Mouse (Mus musculus) lung, embryonic 16.5 days (tissue): ENCODE data around the gene Sec61b. TPM values are rescaled to one million over a fixed set of nuclear protein-coding genes. Genes with fewer than 3 reads are reported as not detected.

Experiments
- ATAC-seq: fragments of 200-750 bp; cut with Nextera tagmentation; 2 replicates; pipeline ENCODE4 v1.8.0; 2017; ENCODE audit warnings: low read depth, mild to moderate bottlenecking, moderate library complexity
- H3K27ac ChIP-seq: fragments of 300-500 bp; sonication (generic); 2 replicates; pipeline ENCODE4 v1.5.1; 2014; ENCODE audit warnings: mild to moderate bottlenecking, control low read depth, low read length
- H3K27me3 ChIP-seq: fragments of 300-500 bp; sonication (generic); 2 replicates; pipeline ENCODE4 v1.6.1; 2014; ENCODE audit warnings: low read depth, low read length, mixed read lengths; ENCODE audit not compliant: control insufficient read depth, insufficient read depth
- H3K36me3 ChIP-seq: fragments of 300-500 bp; sonication (generic); 2 replicates; pipeline ENCODE4 v1.6.1; 2014; ENCODE audit warnings: low read length; ENCODE audit not compliant: control insufficient read depth, insufficient read depth
- H3K4me1 ChIP-seq: fragments of 300-500 bp; sonication (generic); replicated peaks from 2 replicates; pipeline ENCODE4 v1.6.1; 2014; ENCODE audit warnings: low read length, mixed read lengths; ENCODE audit not compliant: control insufficient read depth, insufficient read depth
- H3K4me2 ChIP-seq: fragments of 300-500 bp; sonication (generic); 2 replicates; pipeline ENCODE4 v1.6.1; 2014; ENCODE audit warnings: low read depth, low read length, control low read depth
- H3K4me3 ChIP-seq: fragments of 300-500 bp; sonication (generic); 2 replicates; pipeline ENCODE4 v1.5.1; 2014; ENCODE audit warnings: mild to moderate bottlenecking, low read length, control low read depth
- H3K9ac ChIP-seq: fragments of 300-500 bp; sonication (generic); 2 replicates; pipeline ENCODE4 v1.6.1; 2014; ENCODE audit warnings: low read length, control low read depth
- H3K9me3 ChIP-seq: fragments of 300-500 bp; sonication (generic); 2 replicates; pipeline ENCODE4 v1.6.1; 2016; ENCODE audit warnings: low read length; ENCODE audit not compliant: control insufficient read depth
- WGBS: fragments of 180-500 bp; shearing (Covaris S2); extraction: QIAGEN DNeasy Blood & Tissue Kit; methylation state at CpG from one replicate; pipeline ENCODE4 v1.1.7; 2014; 5-methylcytosine and 5-hydroxymethylcytosine counted together
- polyA plus RNA-seq: library from polyadenylated mRNA; unstranded; fragments of >200 nt; fragmentation: Nextera tagmentation; extraction: Ambion mirVana; gene quantifications from 2 replicates; pipeline ENCODE4 v1.2.1, GENCODE M21; 2015

Gene Sec61b
- polyA plus RNA-seq, 1 experiment from 2014 or later: 404 TPM

DNA sequence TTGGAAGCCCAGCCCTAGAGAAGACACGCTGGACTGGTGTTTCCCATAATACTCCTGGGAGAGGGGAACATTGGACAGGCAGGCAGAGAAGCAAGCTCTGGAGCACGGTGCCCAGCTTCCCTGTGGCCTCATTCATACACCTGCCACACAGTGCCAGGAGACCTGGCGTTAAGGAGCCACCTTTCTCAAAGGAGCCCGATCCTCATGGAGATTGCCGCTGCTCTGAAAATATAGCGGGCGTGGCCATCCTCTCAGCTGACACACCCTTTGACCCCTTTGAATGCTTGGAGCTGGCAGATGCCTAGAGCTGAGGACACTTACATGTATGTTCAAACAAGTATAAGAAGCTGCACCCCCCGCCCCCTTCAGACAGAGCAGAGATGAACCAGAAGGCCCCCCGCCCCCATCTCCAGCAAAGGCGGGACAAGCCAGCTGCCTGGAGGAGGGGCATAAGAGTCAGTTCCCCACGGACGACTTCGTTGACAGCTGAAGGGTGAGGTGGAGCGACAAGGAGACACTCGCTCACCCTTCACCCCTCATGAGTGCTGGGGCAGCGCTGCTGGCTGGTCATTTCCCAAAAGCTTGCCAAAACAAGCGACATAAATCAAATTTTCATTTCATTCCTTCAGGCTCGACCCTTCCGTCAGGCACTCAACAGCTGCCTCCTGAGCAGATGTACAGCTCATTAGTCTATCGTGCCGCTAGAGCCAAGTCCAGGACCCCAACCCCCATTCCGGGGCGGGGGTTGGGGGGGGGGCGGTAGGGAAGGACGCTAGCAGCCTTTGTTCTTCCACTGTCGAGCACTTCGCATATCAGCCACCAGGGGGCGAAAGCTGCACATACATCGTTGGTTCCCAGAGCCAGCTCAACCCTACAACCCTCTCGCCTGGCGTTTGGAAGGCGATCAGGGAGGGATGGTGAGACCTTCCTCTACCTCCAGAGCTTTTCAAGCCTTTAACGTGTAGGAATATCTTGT lies 36.8 kb upstream of the Sec61b start:
- Histone ChIP-seq H3K4me1 (peaks cover 12% of the 10 kb centered on the region), H3K4me2 (peak overlapping the region; percentile 89), H3K9me3 (no peaks in the 10 kb centered on the region), H3K4me3 (peak overlapping the region; percentile 64), H3K27ac (peak overlapping the region; percentile 73; the same call in 1 of the 2 replicates), H3K36me3 (no peaks in the 10 kb centered on the region), H3K9ac (peak overlapping the region; percentile 77), H3K27me3 (no peaks in the 10 kb centered on the region; the same call in 1 of the 2 replicates)
- ATAC-seq: peak; percentile 90
- 1% methylated on average over 33 of the region's 33 CpGs for WGBS

DNA sequence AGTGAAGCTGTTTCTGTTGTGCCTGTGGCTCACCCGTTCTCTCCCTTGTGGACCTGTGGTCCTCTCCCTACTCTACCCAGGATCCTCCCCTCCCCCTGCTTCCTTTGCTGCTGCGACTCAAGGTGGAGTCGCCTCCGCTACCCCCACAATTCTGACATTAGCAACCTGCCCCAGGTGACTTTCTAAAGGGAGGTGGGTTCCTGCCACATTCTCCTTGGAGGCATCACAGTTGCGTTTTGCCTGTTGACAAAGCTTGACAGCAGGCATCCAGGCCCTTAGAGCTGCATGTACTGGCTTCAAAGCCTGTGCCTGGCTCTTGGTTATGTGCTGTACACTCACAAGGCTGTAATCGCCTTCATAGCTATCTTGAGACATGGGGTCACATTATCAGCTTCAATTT lies 35.5 kb upstream of the Sec61b start:
- Histone ChIP-seq H3K9ac (no peak overlapping the region), H3K27me3 (no peaks in the 10 kb centered on the region; the same call in 1 of the 2 replicates), H3K4me1 (peaks cover 12% of the 10 kb centered on the region), H3K4me3 (no peak overlapping the region), H3K9me3 (no peaks in the 10 kb centered on the region), H3K36me3 (no peaks in the 10 kb centered on the region), H3K27ac (no peak overlapping the region), H3K4me2 (no peak overlapping the region)
- 82% methylated on average over 6 of the region's 6 CpGs for WGBS
- ATAC-seq: no peak

DNA sequence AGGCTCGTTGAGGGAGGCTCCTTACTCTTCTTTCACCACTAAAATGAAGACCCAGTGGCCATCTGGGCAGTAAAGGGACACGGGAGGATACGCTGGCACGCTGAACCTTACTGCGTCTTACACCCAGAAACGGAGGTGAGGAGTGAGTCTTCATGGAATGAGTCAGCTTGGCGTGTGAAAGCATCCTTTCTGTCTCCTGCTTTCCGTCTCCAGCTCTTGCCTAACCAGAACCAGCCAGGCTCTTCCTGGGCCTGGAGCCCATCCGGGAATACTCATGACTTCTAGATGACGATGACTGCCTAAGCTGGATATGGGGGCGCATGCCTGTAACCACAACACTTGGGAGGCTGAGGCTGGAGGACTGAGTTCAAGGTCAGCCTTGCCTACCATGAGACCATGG lies 33.5 kb upstream of the Sec61b start:
- 87% methylated on average over 11 of the region's 11 CpGs for WGBS
- no peak for ATAC-seq
- Histone ChIP-seq H3K4me2 (no peak overlapping the region), H3K27me3 (no peaks in the 10 kb centered on the region), H3K4me3 (no peak overlapping the region), H3K4me1 (peaks cover 12% of the 10 kb centered on the region), H3K9me3 (no peaks in the 10 kb centered on the region), H3K27ac (no peak overlapping the region), H3K36me3 (no peaks in the 10 kb centered on the region), H3K9ac (no peak overlapping the region)

DNA sequence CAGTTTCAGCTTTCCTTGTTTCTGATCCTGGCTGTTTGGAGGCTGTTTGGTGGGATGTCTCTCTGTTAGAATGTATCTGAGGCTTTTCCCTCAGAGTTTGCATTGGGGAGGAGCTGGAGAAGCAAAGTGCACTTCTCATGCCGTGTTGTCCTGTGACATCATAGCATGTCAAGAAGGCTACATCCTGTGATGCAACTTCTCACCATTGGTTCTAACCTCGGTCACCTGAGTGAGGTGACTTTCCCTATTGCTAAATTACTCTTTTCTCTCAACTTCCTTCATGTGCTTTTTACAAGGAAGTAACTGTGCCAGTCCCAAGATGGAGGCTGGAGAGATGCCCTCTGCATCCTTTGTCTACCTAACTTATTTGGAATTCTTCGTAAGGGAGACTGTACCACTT lies 25.9 kb upstream of the Sec61b start:
- WGBS: 85% methylated on average over 3 of the region's 3 CpGs
- Histone ChIP-seq H3K27ac (no peak overlapping the region), H3K9me3 (no peaks in the 10 kb centered on the region), H3K9ac (no peak overlapping the region), H3K27me3 (no peaks in the 10 kb centered on the region), H3K4me2 (no peak overlapping the region), H3K4me1 (no peaks in the 10 kb centered on the region), H3K36me3 (no peaks in the 10 kb centered on the region), H3K4me3 (no peak overlapping the region)
- ATAC-seq: no peak

DNA sequence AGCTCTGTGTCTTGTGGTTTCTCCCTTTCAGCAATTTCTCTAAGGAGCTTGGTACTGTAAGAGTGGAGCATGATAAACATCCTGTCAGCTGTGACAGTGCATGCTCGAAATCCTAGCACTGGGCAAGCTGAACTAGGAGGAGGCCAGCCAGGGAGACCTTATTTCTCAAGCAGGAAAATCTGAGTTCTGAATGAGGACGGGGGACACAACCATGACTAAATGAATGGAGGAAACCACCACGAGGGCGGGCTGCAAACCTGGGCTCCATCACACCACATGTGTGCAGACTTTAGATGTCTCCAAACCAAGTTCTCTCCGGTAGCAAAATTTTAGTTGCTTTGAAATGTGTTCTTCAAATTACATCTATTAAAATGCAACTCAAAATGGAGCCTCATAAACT lies 25.3 kb upstream of the Sec61b start:
- Histone ChIP-seq H3K4me3 (no peak overlapping the region), H3K36me3 (no peaks in the 10 kb centered on the region), H3K27me3 (no peaks in the 10 kb centered on the region), H3K4me2 (no peak overlapping the region), H3K27ac (no peak overlapping the region), H3K9me3 (no peaks in the 10 kb centered on the region), H3K4me1 (no peaks in the 10 kb centered on the region), H3K9ac (no peak overlapping the region)
- no peak for ATAC-seq
- 53% methylated on average over 5 of the region's 5 CpGs for WGBS

DNA sequence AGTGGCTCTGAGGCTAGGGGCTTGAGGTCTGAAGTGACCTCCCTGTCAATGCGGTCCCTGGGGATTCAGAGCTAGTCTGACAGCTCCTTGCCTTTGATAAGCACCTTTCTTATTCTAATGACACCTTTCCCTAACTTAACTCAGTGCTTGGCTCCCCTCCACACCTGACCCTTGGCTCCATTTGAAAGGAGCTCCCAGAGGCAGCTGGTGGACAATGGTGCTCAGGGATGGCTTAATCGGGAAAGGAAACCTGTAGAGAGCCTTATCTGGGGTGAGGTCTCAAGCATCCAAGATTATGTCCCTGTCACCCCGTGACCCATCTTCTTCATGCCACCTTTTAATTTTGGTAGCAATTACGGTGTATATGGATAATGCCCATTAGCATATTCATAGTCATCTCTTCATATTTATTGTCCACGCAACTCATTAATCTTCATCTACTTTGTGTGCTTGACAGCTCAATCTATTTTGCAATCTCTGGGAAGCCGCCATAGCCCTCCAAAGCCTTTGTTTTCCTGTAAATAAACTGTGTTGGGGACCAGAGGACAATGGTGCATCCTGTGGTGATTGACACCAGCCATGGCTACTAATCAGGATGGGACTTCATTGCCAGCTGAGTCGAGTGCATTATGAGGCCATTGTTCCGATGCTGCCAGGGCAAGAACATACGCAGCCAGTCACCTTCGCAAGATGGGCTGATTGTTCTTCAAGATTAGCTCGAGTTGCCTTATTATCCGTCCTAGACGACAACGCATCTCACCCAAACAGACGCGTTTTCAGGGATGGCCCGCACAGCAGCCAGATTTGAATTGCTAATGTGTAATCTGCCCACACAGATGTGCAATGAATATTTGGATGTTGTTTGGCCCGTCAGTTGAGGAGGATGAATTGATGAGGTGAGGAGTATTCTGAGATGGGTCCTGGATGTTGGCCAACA lies 24.6 kb upstream of the Sec61b start:
- Histone ChIP-seq H3K9me3 (no peaks in the 10 kb centered on the region), H3K27me3 (no peaks in the 10 kb centered on the region), H3K9ac (no peak overlapping the region), H3K4me3 (no peak overlapping the region), H3K36me3 (no peaks in the 10 kb centered on the region), H3K4me1 (no peaks in the 10 kb centered on the region), H3K4me2 (no peak overlapping the region), H3K27ac (no peak overlapping the region)
- 31% methylated on average over 18 of the region's 18 CpGs for WGBS
- ATAC-seq: no peak

DNA sequence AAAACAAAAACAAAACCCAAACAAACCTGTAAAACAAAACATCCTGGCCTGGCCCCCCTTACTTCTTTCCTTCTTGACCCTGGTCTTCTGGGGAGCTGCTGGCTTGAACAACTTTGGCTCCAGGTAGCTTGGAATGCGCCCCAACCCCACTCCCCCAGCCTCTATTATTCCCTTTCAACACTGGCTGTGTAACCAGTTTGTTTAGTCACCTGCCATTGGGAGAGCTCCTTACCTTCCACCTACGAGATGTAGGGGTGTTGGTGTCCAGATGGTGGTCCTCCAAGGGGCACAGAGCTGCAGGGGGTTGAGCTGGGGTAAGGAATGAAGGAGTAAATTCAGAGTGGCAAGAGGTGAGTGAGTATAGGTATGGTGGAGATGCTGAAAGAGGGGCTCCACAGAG lies 7.3 kb upstream of the Sec61b start:
- Histone ChIP-seq H3K36me3 (peaks cover 47% of the 10 kb centered on the region), H3K4me2 (no peak overlapping the region), H3K4me1 (no peaks in the 10 kb centered on the region), H3K27ac (no peak overlapping the region), H3K4me3 (no peak overlapping the region), H3K9ac (no peak overlapping the region), H3K27me3 (no peaks in the 10 kb centered on the region), H3K9me3 (no peaks in the 10 kb centered on the region)
- ATAC-seq: no peak
- 84% methylated on average over 2 of the region's 2 CpGs for WGBS

DNA sequence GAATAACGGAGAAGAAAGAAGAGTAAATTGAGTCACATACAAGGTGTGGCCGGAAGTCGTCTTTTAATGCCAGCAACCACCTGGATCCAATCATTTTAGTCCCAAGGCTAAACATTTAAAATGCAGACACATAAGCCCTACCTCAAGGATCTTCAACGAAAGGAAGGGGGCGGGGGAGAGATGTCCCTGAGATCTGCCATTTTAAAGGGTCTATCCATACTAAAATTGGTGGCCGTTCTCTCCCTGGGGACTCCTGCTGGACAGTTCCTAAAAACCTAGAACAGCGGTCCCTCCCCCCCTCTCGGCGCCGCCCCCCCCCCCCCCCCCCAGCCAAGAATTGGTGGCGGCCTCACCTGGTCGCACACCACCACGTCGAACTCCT lies 881 bp upstream of the Sec61b start:
- Histone ChIP-seq H3K4me1 (peaks cover 17% of the 10 kb centered on the region), H3K4me2 (peak overlapping the region; percentile 59), H3K36me3 (peaks cover 35% of the 10 kb centered on the region), H3K9ac (peak overlapping the region; percentile 89), H3K27ac (peak overlapping the region; percentile 96), H3K4me3 (peak overlapping the region; percentile 92), H3K27me3 (no peaks in the 10 kb centered on the region), H3K9me3 (no peaks in the 10 kb centered on the region)
- 2% methylated on average over 10 of the region's 14 CpGs for WGBS
- ATAC-seq: peak; percentile 15
